Mouse (Mus musculus): ENCODE measurements around the gene Alad.

Alad gene

GRCm38 (mm10) chr4:62519849-62520233 lies at the start of gene Alad:
Gene Alad, minus strand, starts transcription at chr4:62519918.
- CTCF ChIA-PET = interaction anchor here (0.6 kb wide), 1 partner anchor 36 kb away, joined by 4 read pairs; no protein-coding TSS in a partner anchor

DNA sequence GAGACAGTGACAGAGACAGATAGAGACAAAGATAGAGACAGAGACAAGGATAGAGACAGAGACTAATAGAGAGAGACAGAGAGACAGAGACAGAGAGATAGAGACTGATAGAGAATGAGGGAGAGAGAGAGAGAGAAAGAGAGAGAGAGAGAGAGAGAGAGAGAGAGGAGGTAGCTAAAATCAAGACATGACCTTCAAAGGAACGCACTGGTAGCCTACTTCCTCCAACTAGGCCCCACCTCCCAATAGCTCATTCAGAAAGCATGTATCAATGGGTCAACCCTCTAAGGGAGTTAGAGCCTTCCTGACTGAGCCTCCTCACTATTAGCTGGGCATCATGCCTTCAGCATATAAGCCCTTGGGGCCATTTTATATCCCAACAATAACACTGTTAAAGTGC lies 48.6 kb upstream of the Alad start:
- CTCF ChIA-PET = interaction anchor here (1.0 kb wide), 1 partner anchor 212 kb away, joined by 6 read pairs; no protein-coding TSS in a partner anchor

DNA sequence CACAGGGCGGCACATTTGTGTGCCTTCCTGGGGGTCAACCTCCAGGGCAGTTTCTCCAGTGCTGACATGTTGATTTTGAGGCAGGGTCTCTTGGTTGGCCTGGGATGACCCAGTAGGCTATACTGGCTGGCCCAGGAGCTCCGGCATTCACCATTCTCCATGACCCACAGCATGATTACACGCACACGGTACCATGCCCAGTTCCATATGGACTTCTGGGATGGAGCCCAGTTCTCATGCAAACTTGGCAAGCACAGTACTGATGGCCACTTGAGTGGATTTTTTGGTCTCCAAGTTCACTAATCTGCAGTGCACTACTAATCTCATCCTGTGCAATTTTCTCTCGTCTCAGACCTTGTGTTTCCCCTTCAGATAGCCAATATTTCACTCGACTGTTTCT lies 48.0 kb upstream of the Alad start:
- CTCF ChIA-PET = interaction anchor here (0.6 kb wide), 1 partner anchor 43 kb away, joined by 12 read pairs; the partner anchor contains the start of genes 4933430I17Rik and Pole3

- CTCF ChIA-PET = no interaction called here
Observed at GRCm38 (mm10) chr4:62566530-62566929, 46.8 kb upstream of the Alad start.

- CTCF ChIA-PET = interaction anchor here (0.9 to 1.3 kb wide), 2 partner anchors 130 to 199 kb away, joined by 4 read pairs; no protein-coding TSS in a partner anchor
Observed at GRCm38 (mm10) chr4:62562006-62562405, 42.3 kb upstream of the Alad start.

GRCm38 (mm10) chr4:62561630-62562001 lies 41.9 kb upstream of the Alad start:
- CTCF ChIA-PET = interaction anchor here (0.6 to 1.3 kb wide), 4 partner anchors 130 to 199 kb away, joined by 4 to 5 read pairs (median 4); no protein-coding TSS in a partner anchor

GRCm38 (mm10) chr4:62560963-62561629 lies 41.4 kb upstream of the Alad start:
- CTCF ChIA-PET = interaction anchor here (0.6 to 1.3 kb wide), 4 partner anchors 131 to 200 kb away, joined by 4 to 5 read pairs (median 4); no protein-coding TSS in a partner anchor

- CTCF ChIA-PET = interaction anchor here (0.9 kb wide), 1 partner anchor 201 kb away, joined by 3 read pairs; no protein-coding TSS in a partner anchor
Observed at GRCm38 (mm10) chr4:62559797-62560329, 40.1 kb upstream of the Alad start, which contains the start of gene Rgs3. Gene Rgs3, plus strand, starts transcription at chr4:62559847.

DNA sequence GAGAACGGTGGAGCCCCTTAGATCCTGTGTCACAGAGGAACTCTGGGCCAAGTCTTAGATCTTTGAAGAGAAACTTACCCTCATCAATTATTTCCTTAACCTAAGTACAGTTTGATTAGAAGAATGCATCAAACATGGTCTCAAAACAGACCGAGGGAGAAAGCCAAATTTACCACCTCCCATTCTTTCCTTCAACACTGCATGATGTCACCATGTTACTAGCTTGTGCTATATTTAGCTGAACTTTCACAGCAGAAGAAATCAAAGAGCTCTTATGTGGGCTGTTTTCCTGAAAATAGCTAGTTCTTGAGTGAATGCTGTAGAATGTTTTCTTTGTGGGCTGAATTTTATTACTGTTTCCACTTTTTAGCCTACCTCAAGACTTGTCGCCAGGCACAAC lies 37.7 kb upstream of the Alad start:
- CTCF ChIA-PET = no interaction called here

DNA sequence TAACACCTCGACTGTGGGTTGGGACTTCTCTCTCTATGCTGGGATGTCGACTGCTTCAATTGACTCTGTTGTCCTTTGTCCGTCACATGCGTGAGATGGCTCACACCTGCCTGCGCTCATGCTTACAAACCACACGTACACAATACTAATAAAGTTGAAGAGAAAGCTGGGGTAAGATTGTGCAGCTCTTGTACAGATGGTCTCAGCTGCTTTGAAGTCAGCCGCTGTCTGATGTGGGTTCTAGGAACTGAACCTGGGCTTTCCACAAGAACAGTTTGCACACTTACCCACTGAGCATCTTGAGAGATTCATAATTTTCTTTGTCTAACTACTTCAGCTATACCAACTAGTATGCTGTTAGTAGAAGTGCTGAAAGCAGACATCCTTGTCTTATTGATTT lies 32.2 kb upstream of the Alad start:
- CTCF ChIA-PET = interaction anchor here (0.9 kb wide), 1 partner anchor 211 kb away, joined by 5 read pairs; no protein-coding TSS in a partner anchor

GRCm38 (mm10) chr4:62544801-62545200 lies 25.1 kb upstream of the Alad start:
- CTCF ChIA-PET = no interaction called here

DNA sequence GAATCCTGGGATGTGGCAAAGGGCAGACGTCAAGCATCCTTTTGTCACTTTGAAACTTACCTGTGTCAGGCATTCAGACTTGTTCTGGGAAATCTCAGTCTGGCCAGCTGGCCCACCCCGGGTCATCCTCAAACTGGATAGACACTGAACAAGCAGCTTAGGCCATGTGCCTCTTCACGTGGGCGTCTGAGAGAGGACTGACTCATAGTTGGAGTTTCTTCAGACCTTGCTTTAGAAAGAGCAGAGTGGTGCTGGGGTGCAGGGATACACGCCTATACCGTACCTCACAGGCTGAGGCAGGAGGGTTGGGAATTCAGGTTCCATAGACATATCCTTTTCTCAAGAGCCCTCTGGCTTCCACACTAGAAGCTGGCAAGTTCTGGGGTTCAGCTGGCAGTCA lies 24.1 kb upstream of the Alad start:
- CTCF ChIA-PET = no interaction called here

DNA sequence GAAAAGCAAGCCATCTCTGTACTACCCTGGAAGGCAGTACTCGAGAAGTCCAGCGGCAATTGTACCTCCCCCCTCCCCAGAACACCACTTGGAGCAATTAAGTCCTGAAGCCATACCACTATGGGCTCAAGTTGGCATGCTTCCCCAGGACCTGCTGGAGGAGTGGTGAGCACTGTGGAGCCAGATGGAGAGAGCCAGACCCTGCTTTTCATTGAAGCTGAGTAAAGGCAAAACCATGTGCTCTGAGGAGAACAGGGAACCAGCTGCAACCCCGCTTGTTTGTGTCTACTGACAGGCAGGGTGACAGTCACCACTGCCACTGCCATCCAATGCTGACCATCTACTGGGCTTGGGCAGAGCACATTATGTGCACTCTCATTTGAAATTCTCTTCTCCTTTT lies 22.1 kb upstream of the Alad start:
- CTCF ChIA-PET = interaction anchor here (0.7 kb wide), 1 partner anchor 238 kb away, joined by 3 read pairs; no protein-coding TSS in a partner anchor

DNA sequence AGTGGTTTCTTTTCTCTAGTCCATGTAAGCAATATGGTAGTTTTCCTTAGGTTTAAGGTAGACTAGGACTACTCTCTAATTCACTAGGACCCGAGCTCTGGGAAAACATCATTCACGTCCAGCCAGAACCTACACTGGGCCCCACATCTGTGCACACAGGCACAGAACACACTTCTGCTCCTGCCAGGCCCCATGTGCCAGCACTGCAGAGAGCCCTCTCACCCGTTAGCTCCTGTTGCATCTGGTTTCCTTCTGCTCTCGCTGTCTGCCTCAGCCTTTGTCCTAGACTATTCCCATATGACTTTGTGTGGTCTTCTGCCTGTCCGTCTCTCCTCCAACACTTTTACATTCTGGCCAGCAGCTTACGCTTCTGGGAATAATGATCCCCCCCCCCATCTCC lies 14.0 kb upstream of the Alad start:
- CTCF ChIA-PET = no interaction called here

GRCm38 (mm10) chr4:62527655-62528054 lies 7.9 kb upstream of the Alad start:
- CTCF ChIA-PET = no interaction called here

DNA sequence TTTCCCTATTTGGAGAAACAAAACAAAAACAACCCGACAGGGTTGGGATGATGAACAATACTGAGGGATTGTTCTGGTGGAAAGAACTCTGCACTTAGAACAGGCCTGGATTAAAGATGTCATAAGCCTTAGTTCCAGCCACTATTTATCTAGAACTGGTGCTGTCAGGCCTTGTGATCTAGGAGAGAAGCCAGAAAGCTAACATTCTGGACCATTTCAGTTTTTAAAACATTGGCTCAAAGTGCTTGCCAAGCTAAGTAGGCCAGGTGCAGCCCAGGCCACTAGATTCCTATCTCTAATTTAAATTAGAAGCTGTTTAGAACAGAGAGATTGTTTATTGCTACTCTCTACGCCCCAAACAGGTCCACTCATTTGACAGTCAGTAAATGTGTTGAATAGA lies 6.5 kb upstream of the Alad start:
- CTCF ChIA-PET = no interaction called here

GRCm38 (mm10) chr4:62525489-62525811 lies 5.7 kb upstream of the Alad start:
- CTCF ChIA-PET = interaction anchor here (0.7 kb wide), 2 partner anchors 42 to 181 kb away, joined by 6 to 12 read pairs; no protein-coding TSS in a partner anchor

GRCm38 (mm10) chr4:62524651-62525488 lies 5.2 kb upstream of the Alad start, which contains the start of the genes Pole3 and 4933430I17Rik:
Gene Pole3, minus strand, starts transcription at chr4:62525068.
Gene 4933430I17Rik, plus strand, starts transcription at chr4:62525369.
- CTCF ChIA-PET = interaction anchor here (0.7 kb wide), 3 partner anchors 43 to 1017 kb away, joined by 3 to 12 read pairs (median 6); no protein-coding TSS in a partner anchor

DNA sequence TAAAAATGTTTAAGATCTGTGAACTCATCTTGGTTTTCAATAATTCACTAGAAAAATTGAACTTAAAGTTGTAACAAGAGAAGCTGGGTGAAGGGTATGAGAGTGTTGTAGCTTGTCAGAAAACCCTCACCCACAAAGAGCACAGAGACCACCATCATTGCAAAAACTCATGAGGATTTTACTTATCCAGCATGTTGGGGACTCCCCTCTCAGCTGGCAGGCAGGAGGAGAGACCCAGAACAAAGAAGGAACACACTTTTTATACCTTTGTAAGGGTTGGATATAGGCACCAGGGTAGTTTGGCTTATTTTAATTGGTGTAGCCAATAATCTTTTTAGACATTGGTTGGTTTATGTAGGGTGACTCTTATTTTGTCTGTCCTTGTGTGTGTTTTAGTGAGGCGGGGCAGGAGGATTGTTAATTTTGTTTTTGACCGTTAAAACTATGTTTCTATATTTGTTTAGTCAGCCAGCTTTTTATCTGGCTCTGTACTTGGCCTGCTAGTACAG lies 1.2 kb upstream of the Alad start:
- CTCF ChIA-PET = no interaction called here

DNA sequence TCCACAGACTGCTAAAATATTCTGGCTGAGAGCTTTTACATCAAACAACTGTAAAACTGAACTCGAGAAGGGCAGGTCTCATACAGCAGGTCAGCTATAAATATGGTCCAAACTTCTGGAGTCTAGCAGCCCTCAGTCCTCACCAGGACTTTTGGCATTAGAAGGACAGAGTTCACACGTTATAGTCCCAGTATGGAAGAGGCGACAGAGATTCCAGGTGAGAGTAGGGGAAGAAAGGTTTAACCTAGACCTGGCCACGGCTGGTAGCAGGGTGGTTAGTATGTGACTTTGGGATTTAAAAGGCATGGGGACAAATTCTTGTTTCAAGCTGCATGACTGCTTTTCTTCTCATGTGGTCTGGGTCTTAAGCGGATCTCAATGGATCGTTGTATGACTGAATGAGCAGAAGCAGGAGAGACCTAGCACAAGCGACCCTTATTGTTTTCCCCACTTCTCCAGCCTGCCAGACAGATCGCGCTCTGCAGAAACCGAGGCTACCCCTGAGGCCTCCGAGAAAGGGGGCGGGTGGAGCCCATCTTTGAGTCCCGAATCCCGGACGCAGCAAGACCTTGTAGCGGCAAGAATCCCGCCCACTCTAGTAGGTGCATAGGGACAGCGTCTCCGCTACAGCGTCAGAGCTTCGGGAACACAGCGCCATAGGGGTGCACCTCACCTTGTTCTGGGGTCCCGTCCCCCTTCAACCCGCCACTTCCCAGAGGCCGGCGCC lies 433 bp downstream of the Alad start:
- CTCF ChIA-PET = no interaction called here

All from spleen, embryonic (tissue).